Mouse (Mus musculus) limb, embryonic 10.5 days (tissue): ENCODE results near the gene Trip12. TPM values are rescaled to one million over a fixed set of nuclear protein-coding genes. Genes with fewer than 3 reads are reported as not detected.
A peak's percentile ranks its signal among the peaks of the same experiment; 100 is the strongest.

Source experiments
- DNase-seq: peaks from one replicate; pipeline ENCODE4 v3.0.0-alpha.2; 2017; ENCODE audit warnings: low spot score
- H3K27ac ChIP-seq: fragments of 300-500 bp; sonication (generic); 2 replicates; pipeline ENCODE4 v1.5.1; 2016; ENCODE audit warnings: mild to moderate bottlenecking
- H3K27me3 ChIP-seq: fragments of 300-500 bp; sonication (generic); 2 replicates; pipeline ENCODE4 v1.6.1; 2016; ENCODE audit warnings: low read depth, mild to moderate bottlenecking; ENCODE audit not compliant: poor library complexity, severe bottlenecking
- H3K36me3 ChIP-seq: fragments of 300-500 bp; sonication (generic); 2 replicates; pipeline ENCODE4 v1.6.1; 2016; ENCODE audit warnings: mild to moderate bottlenecking, moderate library complexity
- H3K4me1 ChIP-seq: fragments of 300-500 bp; sonication (generic); 2 replicates; pipeline ENCODE4 v1.6.1; 2016
- H3K4me3 ChIP-seq: fragments of 300-500 bp; sonication (generic); 2 replicates; pipeline ENCODE4 v1.5.1; 2016; ENCODE audit warnings: mild to moderate bottlenecking, moderate library complexity
- H3K9me3 ChIP-seq: fragments of 300-500 bp; sonication (generic); replicated peaks from 2 replicates; pipeline ENCODE4 v1.6.1; 2016; ENCODE audit warnings: mild to moderate bottlenecking
- whole genome bisulfite sequencing: fragments of 180-500 bp; shearing (Covaris S2); methylation state at CpG from one replicate; pipeline ENCODE4 v1.1.7; 2016; 5-methylcytosine and 5-hydroxymethylcytosine counted together
- polyA plus RNA-seq: library from polyadenylated mRNA; unstranded; fragments of >200 nt; fragmentation: Nextera tagmentation; extraction: Ambion mirVana; gene quantifications from 2 replicates; pipeline ENCODE4 v1.2.1, GENCODE M21; 2016

Trip12 gene
- polyA plus RNA-seq, 1 experiment from 2014 or later = 73.9 TPM

- no peaks in the 10 kb centered on the region for H3K27me3 ChIP-seq
- no peaks in the 10 kb centered on the region for H3K4me1 ChIP-seq
- no peak overlapping the region for H3K27ac ChIP-seq
- DNase-seq = no peak
- H3K36me3 ChIP-seq = peaks cover 60% of the 10 kb centered on the region
- no peak overlapping the region for H3K4me3 ChIP-seq
- H3K9me3 ChIP-seq = no peaks in the 10 kb centered on the region
Observed at GRCm38 (mm10) chr1:84722841-84723240, 117.5 kb downstream of the Trip12 start.

- no peak for DNase-seq
- no peak overlapping the region for H3K4me3 ChIP-seq
- 97% methylated on average over 3 of the region's 3 CpGs for WGBS
- H3K27ac ChIP-seq = no peak overlapping the region
- no peaks in the 10 kb centered on the region for H3K27me3 ChIP-seq
- H3K4me1 ChIP-seq = no peaks in the 10 kb centered on the region
- H3K9me3 ChIP-seq = no peaks in the 10 kb centered on the region
- peaks cover 55% of the 10 kb centered on the region for H3K36me3 ChIP-seq
Observed at GRCm38 (mm10) chr1:84722371-84722770, 117.9 kb downstream of the Trip12 start.

GRCm38 (mm10) chr1:84721942-84722341 lies 118.4 kb downstream of the Trip12 start:
- 94% methylated on average over 3 of the region's 3 CpGs for WGBS

GRCm38 (mm10) chr1:84709810-84710785 lies 130.2 kb downstream of the Trip12 start:
- Histone ChIP-seq H3K27ac (no peak overlapping the region), H3K27me3 (peaks cover 16% of the 10 kb centered on the region; the same call in 1 of the 2 replicates), H3K36me3 (no peaks in the 10 kb centered on the region), H3K4me1 (peaks cover 4% of the 10 kb centered on the region; the same call in 1 of the 2 replicates), H3K4me3 (peak overlapping the region; percentile 34), H3K9me3 (no peaks in the 10 kb centered on the region)
- WGBS = 24% methylated on average over 31 of the region's 31 CpGs
- no peak for DNase-seq

More at GRCm38 (mm10) chr1:84721942-84722341, 118.4 kb downstream of the Trip12 start:
- no peak overlapping the region for H3K27ac ChIP-seq
- no peaks in the 10 kb centered on the region for H3K4me1 ChIP-seq
- H3K4me3 ChIP-seq = no peak overlapping the region
- no peaks in the 10 kb centered on the region for H3K9me3 ChIP-seq
- peaks cover 51% of the 10 kb centered on the region for H3K36me3 ChIP-seq
- no peaks in the 10 kb centered on the region for H3K27me3 ChIP-seq
- DNase-seq = no peak

GRCm38 (mm10) chr1:84709406-84709805 lies 130.9 kb downstream of the Trip12 start:
- 25% methylated on average over 5 of the region's 5 CpGs for WGBS
- Histone ChIP-seq H3K9me3 (no peaks in the 10 kb centered on the region), H3K27me3 (peaks cover 16% of the 10 kb centered on the region; the same call in 1 of the 2 replicates), H3K4me3 (peak overlapping the region; percentile 34), H3K36me3 (no peaks in the 10 kb centered on the region), H3K4me1 (peaks cover 4% of the 10 kb centered on the region; the same call in 1 of the 2 replicates), H3K27ac (no peak overlapping the region)
- DNase-seq = no peak

- 99% methylated on average over 6 of the region's 6 CpGs for WGBS
- Histone ChIP-seq H3K27me3 (peaks cover 16% of the 10 kb centered on the region), H3K36me3 (no peaks in the 10 kb centered on the region), H3K27ac (no peak overlapping the region), H3K9me3 (no peaks in the 10 kb centered on the region), H3K4me3 (no peak overlapping the region), H3K4me1 (peaks cover 8% of the 10 kb centered on the region)
- no peak for DNase-seq
Observed at GRCm38 (mm10) chr1:84700254-84700653, 140.1 kb downstream of the Trip12 start.

- no peak overlapping the region for H3K27ac ChIP-seq
- peak; percentile 48 for DNase-seq
- H3K36me3 ChIP-seq = no peaks in the 10 kb centered on the region
- 4% methylated on average over 2 of the region's 2 CpGs for WGBS
- H3K4me1 ChIP-seq = peaks cover 10% of the 10 kb centered on the region
- H3K9me3 ChIP-seq = no peaks in the 10 kb centered on the region
- no peak overlapping the region for H3K4me3 ChIP-seq
- H3K27me3 ChIP-seq = peaks cover 43% of the 10 kb centered on the region
Observed at GRCm38 (mm10) chr1:84697136-84697535, 143.2 kb downstream of the Trip12 start.

- WGBS = under 1% methylated on average over 75 of the region's 75 CpGs
- H3K4me1 ChIP-seq = peaks cover 10% of the 10 kb centered on the region
- H3K27ac ChIP-seq = no peak within 1 kb of the TSS
- H3K36me3 ChIP-seq = no peaks in the 10 kb centered on the region
- H3K27me3 ChIP-seq = peaks cover 44% of the 10 kb centered on the region
- DNase-seq = peak; percentile 94
- H3K4me3 ChIP-seq = peak within 1 kb of the TSS; percentile 60
- H3K9me3 ChIP-seq = no peaks in the 10 kb centered on the region
Observed at GRCm38 (mm10) chr1:84695517-84696411, 144.6 kb downstream of the Trip12 start, which contains the start of gene Dner. Gene Dner, minus strand, starts transcription at chr1:84696221.

GRCm38 (mm10) chr1:84694688-84695474 lies 145.4 kb downstream of the Trip12 start:
- H3K9me3 ChIP-seq = no peaks in the 10 kb centered on the region
- peaks cover 44% of the 10 kb centered on the region for H3K27me3 ChIP-seq
- H3K4me3 ChIP-seq = peak overlapping the region; percentile 60
- no peak overlapping the region for H3K27ac ChIP-seq
- no peaks in the 10 kb centered on the region for H3K36me3 ChIP-seq
- H3K4me1 ChIP-seq = peaks cover 10% of the 10 kb centered on the region
- 16% methylated on average over 26 of the region's 26 CpGs for WGBS
- DNase-seq = peak; percentile 30

- Histone ChIP-seq H3K9me3 (no peaks in the 10 kb centered on the region), H3K27ac (no peak overlapping the region), H3K36me3 (no peaks in the 10 kb centered on the region), H3K4me1 (no peaks in the 10 kb centered on the region), H3K27me3 (no peaks in the 10 kb centered on the region), H3K4me3 (no peak overlapping the region)
- DNase-seq = peak; percentile 0
- WGBS = 62% methylated on average over 4 of the region's 4 CpGs
Observed at GRCm38 (mm10) chr1:84677910-84678309, 162.4 kb downstream of the Trip12 start.
